Mouse (Mus musculus) cerebellum, postnatal 36 days (tissue): ENCODE data around the gene Lgalsl.
A peak's percentile ranks its signal among the peaks of the same experiment; 100 is the strongest.

Experiments
- DNase-seq, 2 experiments: peaks; one replicate each; pipeline ENCODE4 v3.0.0; 2021 to 2022; ENCODE audit warnings: mixed read lengths in 2 of 2

Lgalsl gene

GRCm38 (mm10) chr11:20823301-20823700, 7.6 kb downstream of the Lgalsl start:
- DNase-seq, result no peak

- DNase-seq, result no peak
Measured at GRCm38 (mm10) chr11:20821351-20821750, 9.5 kb downstream of the Lgalsl start.

- no peak for DNase-seq
Measured at GRCm38 (mm10) chr11:20813901-20814523, 16.8 kb downstream of the Lgalsl start.

- DNase-seq, result no peak
Measured at GRCm38 (mm10) chr11:20812153-20812887, 18.5 kb downstream of the Lgalsl start.

- DNase-seq, result no peak
Measured at GRCm38 (mm10) chr11:20806659-20807058, 24.2 kb downstream of the Lgalsl start.

GRCm38 (mm10) chr11:20805604-20806249, 25.1 kb downstream of the Lgalsl start:
- no peak for DNase-seq

- no peak for DNase-seq
Measured at GRCm38 (mm10) chr11:20804416-20804815, 26.4 kb downstream of the Lgalsl start.

GRCm38 (mm10) chr11:20800277-20801092, 30.4 kb downstream of the Lgalsl start:
- DNase-seq, result no peak

- no peak for DNase-seq
Measured at GRCm38 (mm10) chr11:20797841-20798240, 33.0 kb downstream of the Lgalsl start.

GRCm38 (mm10) chr11:20795466-20795865, 35.4 kb downstream of the Lgalsl start:
- no peak for DNase-seq

GRCm38 (mm10) chr11:20794913-20795254, 36.0 kb downstream of the Lgalsl start:
- no peak for DNase-seq

- DNase-seq, result peak; percentile 80 to 84
Measured at GRCm38 (mm10) chr11:20794196-20794912, 36.5 kb downstream of the Lgalsl start.

GRCm38 (mm10) chr11:20793676-20794075, 37.2 kb downstream of the Lgalsl start:
- no peak for DNase-seq

GRCm38 (mm10) chr11:20792667-20793066, 38.2 kb downstream of the Lgalsl start:
- DNase-seq, result no peak

- no peak for DNase-seq
Measured at GRCm38 (mm10) chr11:20791334-20791733, 39.5 kb downstream of the Lgalsl start.

- DNase-seq, result no peak
Measured at GRCm38 (mm10) chr11:20789015-20789414, 41.8 kb downstream of the Lgalsl start.

- DNase-seq, result no peak
Measured at GRCm38 (mm10) chr11:20788070-20788469, 42.8 kb downstream of the Lgalsl start.

- DNase-seq, result no peak
Measured at GRCm38 (mm10) chr11:20786191-20786590, 44.7 kb downstream of the Lgalsl start.

- no peak for DNase-seq
Measured at GRCm38 (mm10) chr11:20785186-20785585, 45.7 kb downstream of the Lgalsl start.

GRCm38 (mm10) chr11:20784776-20785175, 46.1 kb downstream of the Lgalsl start:
- no peak for DNase-seq

GRCm38 (mm10) chr11:20783467-20783866, 47.4 kb downstream of the Lgalsl start:
- no peak for DNase-seq

- DNase-seq, result no peak
Measured at GRCm38 (mm10) chr11:20782620-20783019, 48.2 kb downstream of the Lgalsl start.

GRCm38 (mm10) chr11:20780312-20780711, 50.5 kb downstream of the Lgalsl start:
- no peak for DNase-seq
